Mouse (Mus musculus): ENCODE results near the gene Prickle4. TPM values are rescaled to one million over a fixed set of nuclear protein-coding genes. Genes with fewer than 3 reads are reported as not detected.

The Prickle4 gene
- polyA plus RNA-seq, 1 experiment from 2014 or later = 0.80 TPM

DNA sequence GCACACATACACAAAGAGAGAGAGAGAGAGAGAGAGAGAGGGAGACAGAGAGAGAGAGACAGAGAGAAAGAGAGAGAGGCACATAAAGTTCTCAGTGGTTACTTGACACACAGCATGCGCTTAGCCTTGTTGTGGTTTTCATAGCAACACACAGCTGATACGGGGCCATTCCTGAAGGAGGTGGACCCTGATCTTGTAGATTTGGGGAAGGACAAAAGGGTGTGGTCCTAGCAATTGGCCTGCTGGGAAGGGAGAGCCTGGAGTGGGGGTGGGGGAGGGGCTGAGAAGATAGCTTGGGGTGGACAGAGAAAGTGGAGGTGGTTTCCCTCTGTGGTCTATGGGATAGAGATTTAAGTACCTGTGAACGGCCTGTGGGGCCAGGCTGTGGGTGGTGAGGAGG lies 15.5 kb upstream of the Prickle4 start:
- Histone ChIP-seq H3K27ac (ENCODE audit: low read depth, low read length) (no peak overlapping the region), H3K36me3 (ENCODE audit: control insufficient read depth, insufficient read depth, low read length) (no peaks in the 10 kb centered on the region), H3K4me2 (ENCODE audit: low read depth, low read length, severe bottlenecking) (no peak overlapping the region), H3K9me3 (ENCODE audit: control insufficient read depth, low read length) (no peaks in the 10 kb centered on the region), H3K4me3 (ENCODE audit: low read depth, low read length) (no peak overlapping the region), H3K27me3 (ENCODE audit: control insufficient read depth, insufficient read depth, low read length) (no peaks in the 10 kb centered on the region), H3K9ac (ENCODE audit: low read length) (no peak overlapping the region), H3K4me1 (replicated peaks; ENCODE audit: control insufficient read depth, insufficient read depth, low read length) (no peaks in the 10 kb centered on the region)
- ATAC-seq (replicated peaks; ENCODE audit: low FRiP score) (no peak), DNase-seq (ENCODE audit: low spot score) (no peak)
- WGBS = 83% methylated on average over 3 of the region's 3 CpGs

DNA sequence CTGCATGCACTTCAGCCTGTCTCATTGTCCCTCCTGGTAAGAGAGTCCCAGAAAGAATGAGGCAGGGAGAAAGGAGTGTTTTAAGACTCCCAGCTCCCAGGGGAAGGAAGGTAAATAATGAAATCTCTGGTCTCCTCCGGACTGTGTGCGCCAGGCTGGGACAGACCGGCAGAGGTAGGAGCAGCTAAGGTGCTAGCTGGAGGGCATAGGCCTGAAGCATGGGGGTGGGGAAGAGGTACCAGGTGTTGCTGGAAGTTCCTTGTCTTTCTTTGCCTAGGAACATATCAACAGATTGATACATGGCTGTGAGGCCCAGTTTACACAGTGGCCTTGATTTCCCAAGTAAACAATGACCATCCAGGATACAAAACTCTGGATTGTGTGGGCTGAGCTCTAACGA lies 14.4 kb upstream of the Prickle4 start:
- ATAC-seq (replicated peaks; ENCODE audit: low FRiP score) = no peak
- Histone ChIP-seq H3K9ac (ENCODE audit: low read length) (no peak overlapping the region), H3K9me3 (ENCODE audit: control insufficient read depth, low read length) (no peaks in the 10 kb centered on the region), H3K4me1 (replicated peaks; ENCODE audit: control insufficient read depth, insufficient read depth, low read length) (no peaks in the 10 kb centered on the region), H3K4me3 (ENCODE audit: low read depth, low read length) (no peak overlapping the region), H3K27me3 (ENCODE audit: control insufficient read depth, insufficient read depth, low read length) (no peaks in the 10 kb centered on the region), H3K4me2 (ENCODE audit: low read depth, low read length, severe bottlenecking) (no peak overlapping the region), H3K27ac (ENCODE audit: low read depth, low read length) (no peak overlapping the region), H3K36me3 (ENCODE audit: control insufficient read depth, insufficient read depth, low read length) (no peaks in the 10 kb centered on the region)
- DNase-seq (ENCODE audit: low spot score) = no peak
- WGBS = 84% methylated on average over 4 of the region's 4 CpGs

DNA sequence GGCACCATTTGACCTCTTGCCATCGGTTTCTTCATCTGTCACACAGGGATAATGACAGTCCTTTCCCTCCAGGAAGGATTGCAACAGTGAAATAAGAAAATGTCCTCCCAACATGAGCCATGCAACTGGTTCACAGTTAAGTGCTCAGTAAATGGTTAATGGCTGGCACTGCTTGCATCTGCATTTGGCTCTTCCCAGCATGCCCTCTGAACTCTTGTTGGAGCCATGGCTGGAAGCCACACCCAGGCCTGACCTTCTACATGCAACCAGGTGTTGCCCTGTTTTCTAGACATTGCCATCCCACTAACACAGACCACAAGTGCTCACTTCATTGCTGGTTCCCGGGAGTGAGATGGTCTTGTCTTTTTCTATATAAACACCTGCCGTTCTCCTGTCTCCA lies 13.4 kb upstream of the Prickle4 start:
- ATAC-seq (replicated peaks; ENCODE audit: low FRiP score) = no peak
- no peaks in the 10 kb centered on the region; the same call in 1 of the 2 replicates for H3K27me3 ChIP-seq (ENCODE audit: control insufficient read depth, insufficient read depth, low read length)
- H3K4me3 ChIP-seq (ENCODE audit: low read depth, low read length) = no peak overlapping the region
- H3K27ac ChIP-seq (ENCODE audit: low read depth, low read length) = no peak overlapping the region
- H3K4me2 ChIP-seq (ENCODE audit: low read depth, low read length, severe bottlenecking) = no peak overlapping the region
- no peaks in the 10 kb centered on the region for H3K4me1 ChIP-seq (replicated peaks; ENCODE audit: control insufficient read depth, insufficient read depth, low read length)
- no peak overlapping the region for H3K9ac ChIP-seq (ENCODE audit: low read length)
- no peaks in the 10 kb centered on the region for H3K36me3 ChIP-seq (ENCODE audit: control insufficient read depth, insufficient read depth, low read length)
- 89% methylated on average over 3 of the region's 3 CpGs for WGBS
- DNase-seq (ENCODE audit: low spot score) = no peak
- H3K9me3 ChIP-seq (ENCODE audit: control insufficient read depth, low read length) = no peaks in the 10 kb centered on the region

DNA sequence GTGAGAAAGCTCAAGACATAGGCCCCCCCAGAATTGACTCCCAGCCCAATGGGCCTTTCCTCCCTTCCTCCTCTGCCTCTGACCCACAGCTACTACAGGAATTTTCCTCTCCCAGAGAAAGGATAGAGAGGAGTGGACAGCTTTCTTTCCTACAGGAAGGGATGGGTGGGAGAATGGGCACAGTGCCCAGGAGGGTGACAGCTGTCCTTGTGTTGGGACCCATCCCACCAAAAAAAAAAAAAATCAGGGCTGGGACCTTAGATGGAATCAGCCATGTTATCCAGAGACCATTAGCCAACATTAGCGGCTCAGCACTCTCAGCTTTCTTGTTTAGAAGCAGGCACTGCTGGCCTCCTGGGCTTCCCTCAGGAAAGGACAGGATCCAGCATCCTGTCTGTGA lies 11.7 kb upstream of the Prickle4 start:
- H3K4me2 ChIP-seq (ENCODE audit: low read depth, low read length, severe bottlenecking) = no peak overlapping the region
- no peaks in the 10 kb centered on the region for H3K9me3 ChIP-seq (ENCODE audit: control insufficient read depth, low read length)
- H3K27ac ChIP-seq (ENCODE audit: low read depth, low read length) = no peak overlapping the region
- H3K27me3 ChIP-seq (ENCODE audit: control insufficient read depth, insufficient read depth, low read length) = no peaks in the 10 kb centered on the region; the same call in 1 of the 2 replicates
- no peaks in the 10 kb centered on the region; the same call in 1 of the 2 replicates for H3K36me3 ChIP-seq (ENCODE audit: control insufficient read depth, insufficient read depth, low read length)
- no peak for DNase-seq (ENCODE audit: low spot score)
- no peak for ATAC-seq (replicated peaks; ENCODE audit: low FRiP score)
- no peak overlapping the region for H3K9ac ChIP-seq (ENCODE audit: low read length)
- no peaks in the 10 kb centered on the region for H3K4me1 ChIP-seq (replicated peaks; ENCODE audit: control insufficient read depth, insufficient read depth, low read length)
- H3K4me3 ChIP-seq (ENCODE audit: low read depth, low read length) = no peak overlapping the region
- 74% methylated on average over 1 of the region's 1 CpGs for WGBS

DNA sequence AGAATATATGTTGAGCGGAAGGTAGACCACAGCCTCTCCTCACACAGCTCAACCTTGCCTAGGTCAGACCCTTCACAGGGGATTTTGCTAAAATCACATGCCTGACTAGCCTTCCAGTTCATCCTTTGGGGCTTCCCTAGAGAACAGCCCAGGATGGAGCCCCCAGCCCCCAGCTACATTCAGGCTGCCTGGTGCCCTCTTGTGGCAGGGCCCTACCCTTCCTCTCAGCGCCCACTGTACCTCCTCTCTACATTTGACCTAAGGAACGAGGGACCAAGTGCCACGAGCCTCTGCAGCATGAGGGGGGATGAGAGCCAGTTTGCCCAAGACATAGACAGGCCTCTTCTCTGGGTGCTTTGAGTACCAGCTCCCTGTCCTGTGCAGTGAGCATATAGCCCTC lies 10.2 kb upstream of the Prickle4 start:
- no peak overlapping the region for H3K9ac ChIP-seq (ENCODE audit: low read length)
- 88% methylated on average over 4 of the region's 4 CpGs for WGBS
- no peak for DNase-seq (ENCODE audit: low spot score)
- no peak overlapping the region for H3K4me2 ChIP-seq (ENCODE audit: low read depth, low read length, severe bottlenecking)
- no peaks in the 10 kb centered on the region for H3K9me3 ChIP-seq (ENCODE audit: control insufficient read depth, low read length)
- H3K27me3 ChIP-seq (ENCODE audit: control insufficient read depth, insufficient read depth, low read length) = no peaks in the 10 kb centered on the region; the same call in 1 of the 2 replicates
- no peak for ATAC-seq (replicated peaks; ENCODE audit: low FRiP score)
- H3K4me3 ChIP-seq (ENCODE audit: low read depth, low read length) = no peak overlapping the region
- H3K27ac ChIP-seq (ENCODE audit: low read depth, low read length) = no peak overlapping the region
- H3K4me1 ChIP-seq (replicated peaks; ENCODE audit: control insufficient read depth, insufficient read depth, low read length) = no peaks in the 10 kb centered on the region
- H3K36me3 ChIP-seq (ENCODE audit: control insufficient read depth, insufficient read depth, low read length) = no peaks in the 10 kb centered on the region; the same call in 1 of the 2 replicates

DNA sequence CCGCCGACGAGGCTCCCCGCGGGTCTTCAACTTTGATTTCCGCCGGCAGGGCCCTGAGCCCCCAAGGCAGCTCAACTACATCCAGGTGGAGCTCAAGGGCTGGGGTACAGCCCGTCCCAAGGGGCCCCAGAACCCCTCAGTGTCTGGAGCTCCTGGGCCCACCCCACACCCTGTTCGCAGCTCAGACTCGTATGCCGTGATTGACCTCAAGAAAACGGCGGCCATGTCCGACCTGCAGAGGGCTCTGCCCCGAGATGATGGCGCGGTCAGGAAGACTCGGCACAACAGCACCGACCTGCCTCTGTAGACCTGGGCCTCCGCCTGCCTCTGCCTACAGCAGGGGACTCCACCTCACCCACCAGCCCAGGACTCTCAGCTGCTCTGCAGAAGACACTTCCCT lies 9.0 kb upstream of the Prickle4 start:
- DNase-seq (ENCODE audit: low spot score) = no peak
- no peak overlapping the region for H3K4me3 ChIP-seq (ENCODE audit: low read depth, low read length)
- no peak overlapping the region for H3K9ac ChIP-seq (ENCODE audit: low read length)
- no peak overlapping the region for H3K4me2 ChIP-seq (ENCODE audit: low read depth, low read length, severe bottlenecking)
- no peaks in the 10 kb centered on the region for H3K4me1 ChIP-seq (replicated peaks; ENCODE audit: control insufficient read depth, insufficient read depth, low read length)
- no peak for ATAC-seq (replicated peaks; ENCODE audit: low FRiP score)
- no peaks in the 10 kb centered on the region; the same call in 1 of the 2 replicates for H3K27me3 ChIP-seq (ENCODE audit: control insufficient read depth, insufficient read depth, low read length)
- no peaks in the 10 kb centered on the region for H3K9me3 ChIP-seq (ENCODE audit: control insufficient read depth, low read length)
- no peak overlapping the region for H3K27ac ChIP-seq (ENCODE audit: low read depth, low read length)
- H3K36me3 ChIP-seq (ENCODE audit: control insufficient read depth, insufficient read depth, low read length) = no peaks in the 10 kb centered on the region; the same call in 1 of the 2 replicates
- WGBS = 31% methylated on average over 20 of the region's 20 CpGs

DNA sequence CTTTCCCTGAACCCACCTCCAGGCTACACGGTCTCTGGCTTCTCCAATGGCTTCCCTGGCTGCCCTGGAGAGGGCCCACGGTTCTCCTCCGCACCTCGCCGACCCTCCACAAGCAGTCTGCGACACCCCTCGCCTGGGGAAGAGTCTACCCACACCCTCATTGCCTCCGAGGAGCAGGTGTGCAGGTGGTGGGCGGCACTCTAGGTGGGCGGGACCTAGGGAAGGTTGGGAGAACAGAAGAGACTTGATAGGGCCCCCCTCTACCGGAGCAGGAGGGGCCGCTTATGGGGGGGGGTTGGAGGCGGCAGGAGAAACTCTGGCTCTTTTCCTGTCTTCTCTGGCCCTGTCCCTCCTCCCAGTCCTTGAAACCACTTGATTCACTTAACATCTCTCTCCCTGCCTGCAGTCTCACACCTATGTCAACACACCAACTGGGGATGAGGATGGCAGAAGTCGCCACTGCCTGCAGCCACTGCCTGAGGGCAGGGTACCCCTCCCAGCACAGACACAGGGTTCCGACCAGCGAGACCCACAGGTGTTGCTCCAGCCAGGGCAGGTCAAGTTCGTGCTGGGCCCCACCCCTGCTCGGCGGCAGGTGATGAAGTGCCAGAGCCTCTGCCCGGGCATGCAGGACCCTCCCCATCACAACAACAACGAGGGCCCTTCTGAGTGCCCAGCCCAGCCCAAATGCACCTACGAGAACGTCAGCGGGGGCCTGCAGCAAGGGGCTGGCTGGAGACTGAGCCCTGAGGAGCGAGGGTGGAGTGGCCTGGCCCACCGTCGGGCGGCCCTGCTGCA lies 8.2 kb upstream of the Prickle4 start:
- 43% methylated on average over 28 of the region's 28 CpGs for WGBS
- Histone ChIP-seq H3K4me1 (replicated peaks; ENCODE audit: control insufficient read depth, insufficient read depth, low read length) (no peaks in the 10 kb centered on the region), H3K4me2 (ENCODE audit: low read depth, low read length, severe bottlenecking) (no peak overlapping the region), H3K27me3 (ENCODE audit: control insufficient read depth, insufficient read depth, low read length) (no peaks in the 10 kb centered on the region; the same call in 1 of the 2 replicates), H3K9ac (ENCODE audit: low read length) (no peak overlapping the region), H3K36me3 (ENCODE audit: control insufficient read depth, insufficient read depth, low read length) (no peaks in the 10 kb centered on the region; the same call in 1 of the 2 replicates), H3K4me3 (ENCODE audit: low read depth, low read length) (no peak overlapping the region), H3K27ac (ENCODE audit: low read depth, low read length) (no peak overlapping the region), H3K9me3 (ENCODE audit: control insufficient read depth, low read length) (no peaks in the 10 kb centered on the region)
- DNase-seq (ENCODE audit: low spot score) (no peak), ATAC-seq (replicated peaks; ENCODE audit: low FRiP score) (no peak)

DNA sequence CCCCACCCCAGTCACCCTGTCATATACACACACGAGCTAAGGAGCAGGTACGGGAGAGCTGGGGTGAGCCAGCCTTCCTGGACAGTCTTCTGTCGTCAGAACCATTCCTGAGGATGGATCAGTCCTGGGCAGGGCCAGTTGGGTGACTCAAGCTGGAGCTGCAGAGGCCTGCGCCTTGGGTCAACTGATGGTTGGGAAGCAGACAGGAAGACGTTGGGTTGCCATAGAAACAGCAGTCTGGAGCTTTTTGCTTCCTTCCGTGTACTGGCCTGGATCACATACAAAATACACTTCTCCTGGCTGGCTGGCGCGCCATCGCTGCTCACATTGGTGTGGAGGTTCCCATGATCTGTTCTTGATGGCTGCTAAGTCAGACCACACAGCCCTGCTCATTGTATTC lies 7.3 kb upstream of the Prickle4 start:
- Histone ChIP-seq H3K27me3 (ENCODE audit: control insufficient read depth, insufficient read depth, low read length) (no peaks in the 10 kb centered on the region; the same call in 1 of the 2 replicates), H3K4me1 (replicated peaks; ENCODE audit: control insufficient read depth, insufficient read depth, low read length) (no peaks in the 10 kb centered on the region), H3K9ac (ENCODE audit: low read length) (no peak overlapping the region), H3K36me3 (ENCODE audit: control insufficient read depth, insufficient read depth, low read length) (no peaks in the 10 kb centered on the region; the same call in 1 of the 2 replicates), H3K4me3 (ENCODE audit: low read depth, low read length) (no peak overlapping the region), H3K9me3 (ENCODE audit: control insufficient read depth, low read length) (no peaks in the 10 kb centered on the region), H3K27ac (ENCODE audit: low read depth, low read length) (no peak overlapping the region), H3K4me2 (ENCODE audit: low read depth, low read length, severe bottlenecking) (no peak overlapping the region)
- no peak for DNase-seq (ENCODE audit: low spot score)
- no peak for ATAC-seq (replicated peaks; ENCODE audit: low FRiP score)
- WGBS = 78% methylated on average over 9 of the region's 9 CpGs

DNA sequence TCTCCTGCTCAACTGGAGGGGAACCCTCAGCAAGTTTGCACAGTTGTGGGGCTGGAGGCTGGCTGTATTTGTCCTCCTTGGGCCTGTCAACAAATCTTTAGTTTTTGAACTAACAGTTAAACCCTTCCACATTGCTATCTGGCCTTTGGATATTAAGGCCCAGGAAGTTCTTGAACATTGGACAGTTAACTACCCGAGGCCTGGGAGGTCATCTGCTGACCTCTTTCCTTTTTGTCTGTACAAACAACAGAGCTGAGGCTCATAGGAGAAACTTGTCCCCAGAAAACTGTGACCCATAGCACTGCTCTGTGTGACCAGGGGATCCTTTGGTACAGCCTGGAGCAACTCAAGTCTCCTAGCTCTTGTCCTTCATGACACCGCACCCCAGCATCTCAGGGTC lies 4.5 kb upstream of the Prickle4 start:
- 80% methylated on average over 2 of the region's 2 CpGs for WGBS
- ATAC-seq (replicated peaks; ENCODE audit: low FRiP score) (no peak), DNase-seq (ENCODE audit: low spot score) (no peak)
- Histone ChIP-seq H3K27ac (ENCODE audit: low read depth, low read length) (no peak overlapping the region), H3K4me1 (replicated peaks; ENCODE audit: control insufficient read depth, insufficient read depth, low read length) (peaks cover 5% of the 10 kb centered on the region; the same call in 1 of the 2 replicates), H3K9me3 (ENCODE audit: control insufficient read depth, low read length) (no peaks in the 10 kb centered on the region), H3K27me3 (ENCODE audit: control insufficient read depth, insufficient read depth, low read length) (no peaks in the 10 kb centered on the region; the same call in 1 of the 2 replicates), H3K9ac (ENCODE audit: low read length) (no peak overlapping the region), H3K36me3 (ENCODE audit: control insufficient read depth, insufficient read depth, low read length) (no peaks in the 10 kb centered on the region; the same call in 1 of the 2 replicates), H3K4me3 (ENCODE audit: low read depth, low read length) (no peak overlapping the region), H3K4me2 (ENCODE audit: low read depth, low read length, severe bottlenecking) (no peak overlapping the region)
